Mouse (Mus musculus): ENCODE data around the gene Hjurp.

Hjurp gene

DNA sequence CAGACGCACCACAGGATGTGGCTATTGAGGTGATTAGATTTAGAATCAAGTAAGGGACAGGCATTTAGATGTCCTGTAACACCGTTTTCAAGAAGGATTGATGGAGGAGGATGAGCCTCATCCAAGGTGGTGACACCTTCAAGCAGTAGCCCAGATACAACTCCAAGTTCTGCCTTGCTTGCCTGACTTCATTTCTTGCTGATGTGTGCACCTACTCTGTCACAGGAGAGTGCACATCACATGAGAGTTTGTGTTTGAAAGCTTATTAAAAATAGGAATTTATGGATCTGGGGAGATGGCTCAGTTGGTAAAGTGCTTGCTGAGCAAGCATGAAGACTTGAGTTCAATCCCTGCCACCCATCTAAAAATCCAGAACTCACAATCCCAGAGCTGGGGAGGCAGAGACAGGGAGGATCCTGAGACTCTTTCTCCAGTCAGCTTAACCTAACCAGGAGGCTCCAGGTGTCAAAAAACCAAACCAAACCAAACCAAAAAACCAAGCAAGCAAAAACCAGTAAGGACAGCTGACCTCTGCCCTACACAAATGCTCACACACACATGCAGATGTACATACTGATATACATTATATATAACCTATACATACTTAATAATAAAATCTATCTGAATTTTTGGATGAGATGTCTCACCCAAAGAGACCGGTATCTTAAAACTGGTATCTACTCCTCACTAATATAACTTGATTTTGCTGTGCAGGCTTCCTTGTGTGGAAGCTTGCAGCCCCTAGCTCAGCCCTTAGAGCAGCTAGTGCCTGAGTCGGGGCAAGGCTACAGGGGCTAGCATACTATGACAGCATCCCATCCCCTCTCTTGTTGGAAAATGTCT, 21.5 kb upstream of the Hjurp start:
- DNase-seq (ENCODE audit: low spot score in 2 of 2), result no peak

DNA sequence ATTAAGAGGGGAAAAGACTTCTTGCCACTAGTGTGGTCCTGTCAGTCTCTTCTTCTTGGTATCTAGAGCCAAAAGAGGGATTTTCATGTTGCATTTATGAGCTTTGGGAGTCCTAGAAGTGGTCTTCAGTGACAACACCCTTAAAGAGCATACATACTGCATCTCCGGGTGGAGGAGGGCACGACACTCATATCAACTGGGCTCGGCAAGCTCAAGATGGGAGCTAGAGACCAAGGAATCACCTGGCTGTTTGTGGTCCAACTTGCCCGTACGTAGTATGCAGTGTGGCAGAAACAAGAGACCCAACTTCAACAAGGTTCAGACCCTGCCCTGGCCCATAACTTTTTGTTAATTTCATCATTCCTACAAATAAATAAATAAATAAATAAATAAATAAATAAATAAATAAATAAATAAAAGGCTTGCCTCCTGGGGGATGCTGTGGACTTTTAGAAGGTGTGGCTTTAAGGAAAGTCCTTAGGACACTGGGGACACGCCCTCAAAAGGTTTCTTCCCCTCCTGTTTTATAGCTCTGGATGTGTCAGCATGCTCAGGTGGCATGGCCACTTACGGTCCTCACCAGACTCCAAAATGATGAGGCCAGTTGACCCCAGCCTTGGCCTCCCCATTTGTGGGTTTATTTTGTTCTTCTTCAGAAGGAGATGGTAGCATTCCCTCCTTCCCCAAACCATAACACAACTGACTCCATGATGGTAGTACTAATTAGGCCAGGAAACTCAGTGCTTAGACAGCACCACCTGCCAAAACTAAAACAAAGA, 20.2 kb upstream of the Hjurp start:
- DNase-seq (ENCODE audit: low spot score in 2 of 2), result no peak

DNA sequence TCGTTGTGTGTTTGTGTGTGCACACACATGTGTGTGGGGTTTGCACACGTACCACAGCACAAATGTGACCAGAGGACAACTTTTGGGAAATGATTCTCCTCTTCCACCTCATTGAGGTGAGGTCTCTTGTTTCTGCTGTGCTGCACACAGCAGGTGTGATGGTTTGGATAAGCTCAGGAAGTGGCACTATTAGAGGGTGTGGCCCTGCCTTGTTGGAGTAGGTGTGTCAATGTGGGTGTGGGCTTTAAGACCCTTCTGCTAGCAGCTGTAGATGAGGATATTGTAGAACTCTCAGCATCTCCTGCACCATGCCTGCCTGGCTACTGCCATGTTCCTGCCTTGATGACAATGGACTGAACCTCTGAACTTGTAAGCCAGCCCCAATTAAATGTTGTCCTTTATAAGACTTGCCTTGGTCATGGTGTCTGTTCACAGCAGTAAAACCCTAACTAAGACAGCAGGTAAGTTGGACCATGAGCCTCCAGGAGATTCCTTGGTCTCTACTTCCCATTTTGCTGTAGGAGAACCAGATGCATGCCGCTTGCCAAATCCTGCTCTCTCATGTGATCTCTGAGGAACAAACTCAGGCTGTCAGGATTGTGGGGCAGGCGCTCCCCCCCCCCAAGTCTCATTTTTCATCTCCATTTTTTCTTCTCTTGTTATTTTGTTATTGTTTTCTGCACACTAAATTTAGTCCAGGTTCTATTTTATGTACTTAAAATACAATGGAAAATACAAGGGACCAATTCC, 18.9 kb upstream of the Hjurp start:
- DNase-seq (ENCODE audit: low spot score in 2 of 2), result no peak

DNA sequence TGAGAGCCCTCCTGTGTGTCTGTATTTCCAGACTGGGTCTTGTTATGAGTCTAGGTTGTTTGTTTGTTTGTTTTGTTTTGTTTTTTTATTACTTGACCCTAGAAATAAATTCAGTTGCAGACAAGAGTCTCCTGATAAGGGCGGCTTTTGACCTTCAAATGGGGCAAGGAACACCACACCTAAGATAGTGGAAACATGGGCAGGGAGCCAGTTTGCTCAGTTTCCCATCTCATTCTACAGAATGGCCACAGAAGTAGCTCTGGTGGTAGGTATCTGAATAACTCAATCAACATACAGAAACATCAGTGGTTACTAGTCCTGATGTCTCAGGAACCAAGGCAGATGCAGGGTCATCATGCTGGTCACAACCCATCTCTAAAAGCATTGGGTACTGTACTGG, 17.2 kb upstream of the Hjurp start:
- no peak for DNase-seq (ENCODE audit: low spot score in 2 of 2)

DNA sequence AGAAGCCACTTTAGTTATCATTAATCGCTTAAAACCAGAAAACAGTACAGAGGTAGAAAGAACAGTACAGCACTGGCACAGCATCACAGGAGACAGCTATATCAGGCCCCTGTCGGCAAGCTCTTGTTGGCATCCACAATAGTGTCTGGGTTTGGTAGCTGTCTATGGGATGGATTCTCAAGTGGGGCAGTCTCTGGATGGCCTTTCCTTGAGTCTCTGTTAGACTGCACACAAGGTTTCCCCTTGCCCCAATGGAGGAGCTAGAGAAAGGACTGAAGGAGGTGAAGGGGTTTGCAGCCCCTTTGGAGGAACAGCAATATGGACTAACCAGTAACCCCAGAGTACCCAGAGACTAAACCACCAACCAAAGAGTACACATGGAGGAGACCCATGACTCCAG, 14.6 kb upstream of the Hjurp start:
- no peak for DNase-seq (ENCODE audit: low spot score in 2 of 2)

DNA sequence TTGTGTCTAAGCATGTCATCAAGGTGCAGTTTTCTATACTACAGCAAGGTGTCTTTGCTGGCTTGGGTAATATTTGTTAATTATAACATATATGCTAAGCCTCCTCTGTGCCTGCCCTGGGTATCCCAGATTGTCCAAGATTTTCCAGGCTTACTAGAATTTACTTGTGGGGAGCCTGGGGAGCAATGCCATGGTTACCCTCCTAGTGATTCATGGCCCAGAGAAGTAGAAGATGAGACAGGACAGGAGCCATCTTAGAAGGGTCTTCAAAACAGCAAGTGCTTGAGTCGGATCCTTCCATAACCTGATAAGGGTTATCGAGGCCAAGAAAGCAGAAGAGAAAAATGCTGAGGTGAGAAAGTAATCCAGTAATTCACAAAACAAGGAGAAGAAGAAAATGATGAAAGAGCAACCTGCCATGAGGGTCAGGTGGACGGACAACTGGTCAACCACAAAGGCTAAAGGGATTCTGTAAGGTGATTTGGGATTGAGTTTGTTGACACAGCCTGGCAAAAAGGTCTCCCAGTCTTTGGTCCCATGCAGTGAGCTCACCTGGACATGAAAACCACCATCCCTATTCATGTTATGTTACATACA, 14.1 kb upstream of the Hjurp start:
- no peak for DNase-seq (ENCODE audit: low spot score in 2 of 2)

DNA sequence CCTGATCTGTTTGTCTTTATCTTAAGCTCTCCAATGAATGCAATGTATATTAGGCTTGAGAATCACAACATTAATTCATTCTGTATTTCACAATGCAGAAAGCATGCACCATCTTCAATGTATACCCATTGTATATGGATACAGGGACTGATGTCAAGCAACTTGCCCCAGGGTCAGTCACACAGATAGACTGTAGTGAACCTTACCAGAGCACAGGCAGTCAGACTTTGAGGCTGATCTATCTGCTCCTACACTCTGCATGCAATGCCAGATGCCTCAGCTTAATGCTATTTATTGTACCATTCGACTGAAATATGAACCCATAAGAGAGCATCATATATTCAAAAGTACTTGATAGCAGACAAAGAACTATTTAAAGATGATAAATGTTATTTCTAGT, 13.1 kb upstream of the Hjurp start:
- no peak for DNase-seq (ENCODE audit: low spot score in 2 of 2)

DNA sequence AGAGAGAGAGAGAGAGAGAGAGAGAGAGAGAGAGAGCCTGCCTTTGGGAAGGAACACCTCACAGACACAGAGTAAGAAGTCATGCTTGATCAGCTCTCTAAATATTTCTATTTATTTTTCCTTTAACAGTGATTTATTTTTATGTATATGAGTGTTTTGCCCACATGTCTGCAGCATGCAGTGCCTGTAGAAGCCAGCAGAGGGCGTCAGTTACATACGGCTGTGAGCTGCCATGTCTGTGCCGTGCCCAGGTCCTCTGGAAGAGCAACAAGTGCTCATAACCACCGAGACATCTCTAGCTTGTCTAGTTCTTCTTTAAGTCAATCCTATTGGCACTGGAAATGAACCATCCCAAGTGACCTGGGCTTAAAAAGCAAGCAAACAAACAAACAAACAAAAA, 12.5 kb upstream of the Hjurp start:
- no peak for DNase-seq (ENCODE audit: low spot score in 2 of 2)

DNA sequence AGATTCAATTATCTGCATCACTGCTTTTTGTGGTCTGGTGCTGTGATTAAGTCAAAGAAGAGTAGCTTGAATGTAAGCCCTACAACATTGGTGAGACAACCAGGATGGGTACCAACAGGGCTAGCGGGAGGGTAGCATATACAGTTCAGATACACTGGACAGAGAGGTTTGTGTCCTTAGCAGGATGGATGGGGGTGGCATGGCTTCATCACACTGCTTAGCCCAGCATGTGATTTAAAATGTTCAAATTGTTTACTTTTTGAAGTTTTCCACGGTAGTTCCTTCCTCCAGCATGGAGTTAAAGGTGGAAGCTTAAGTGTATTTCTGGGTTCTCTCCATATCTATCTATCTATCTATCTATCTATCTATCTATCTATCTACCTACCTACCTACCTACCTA, 11.7 kb upstream of the Hjurp start:
- DNase-seq (ENCODE audit: low spot score in 2 of 2), result no peak

DNA sequence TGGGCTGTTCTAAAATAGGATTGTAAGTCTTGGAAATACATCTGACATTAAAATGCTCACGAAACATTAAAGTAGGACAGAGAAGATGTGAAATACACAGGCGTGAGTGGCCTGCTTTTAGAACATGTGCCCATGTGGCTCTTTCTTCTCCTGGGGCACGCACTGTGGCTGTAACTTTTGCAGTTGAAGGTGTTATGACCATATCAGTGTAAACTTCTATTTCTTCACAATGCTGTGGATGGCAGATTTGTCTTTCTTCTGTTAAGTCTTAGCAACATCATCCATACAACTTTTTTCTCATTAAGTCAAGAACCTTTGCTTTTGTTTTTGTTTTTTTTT, 11.3 kb upstream of the Hjurp start:
- no peak for DNase-seq (ENCODE audit: low spot score in 2 of 2)

DNA sequence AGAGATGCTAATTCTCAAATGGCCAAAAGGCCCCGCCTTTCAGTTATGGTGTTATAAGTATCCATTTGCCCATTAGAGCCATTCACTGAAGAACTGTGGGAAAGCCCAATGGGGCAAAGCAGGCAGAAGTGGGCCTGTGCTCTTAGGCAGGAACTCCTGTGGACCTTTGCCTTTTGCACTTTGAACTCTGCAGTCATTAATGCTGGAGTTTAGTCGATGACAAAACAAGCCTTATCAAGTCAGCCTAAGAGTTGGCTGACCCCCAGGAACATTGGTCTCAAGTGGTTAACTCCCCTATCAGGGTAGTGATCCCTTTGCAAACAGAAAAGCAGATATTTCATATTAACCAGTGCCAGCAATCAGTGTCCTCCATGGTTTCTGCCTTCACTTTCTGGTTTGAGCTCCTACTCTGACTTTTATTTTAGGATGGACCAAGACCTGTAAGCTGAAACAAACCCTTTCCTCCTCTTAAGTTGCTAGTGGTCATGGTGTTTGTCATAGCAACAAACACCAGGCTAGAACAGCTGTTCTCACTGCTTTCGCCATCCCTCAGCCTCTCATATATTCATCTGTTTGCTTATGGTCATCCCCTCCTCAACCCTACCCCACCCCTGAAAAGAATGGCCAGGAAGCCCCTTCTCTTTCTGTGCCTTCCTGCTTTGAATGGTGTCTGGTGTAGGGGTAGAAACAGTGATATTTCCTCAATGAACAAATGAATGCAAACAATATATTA, 10.8 kb upstream of the Hjurp start:
- no peak for DNase-seq (ENCODE audit: low spot score in 2 of 2)

DNA sequence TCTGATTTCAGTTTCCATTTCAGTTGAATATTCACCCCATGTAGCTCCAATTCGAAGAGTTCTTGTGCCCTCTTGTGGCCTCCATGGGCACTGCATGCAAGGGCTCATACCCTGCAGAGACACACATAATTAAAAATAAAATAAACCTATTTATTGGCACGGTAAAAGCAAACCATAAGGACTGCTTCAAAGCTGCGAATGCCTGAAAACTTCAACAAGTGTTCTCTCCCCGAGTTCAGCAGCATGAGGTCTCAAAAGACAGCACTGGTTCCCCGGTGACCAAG, 10.2 kb upstream of the Hjurp start:
- no peak for DNase-seq (ENCODE audit: low spot score in 2 of 2)

DNA sequence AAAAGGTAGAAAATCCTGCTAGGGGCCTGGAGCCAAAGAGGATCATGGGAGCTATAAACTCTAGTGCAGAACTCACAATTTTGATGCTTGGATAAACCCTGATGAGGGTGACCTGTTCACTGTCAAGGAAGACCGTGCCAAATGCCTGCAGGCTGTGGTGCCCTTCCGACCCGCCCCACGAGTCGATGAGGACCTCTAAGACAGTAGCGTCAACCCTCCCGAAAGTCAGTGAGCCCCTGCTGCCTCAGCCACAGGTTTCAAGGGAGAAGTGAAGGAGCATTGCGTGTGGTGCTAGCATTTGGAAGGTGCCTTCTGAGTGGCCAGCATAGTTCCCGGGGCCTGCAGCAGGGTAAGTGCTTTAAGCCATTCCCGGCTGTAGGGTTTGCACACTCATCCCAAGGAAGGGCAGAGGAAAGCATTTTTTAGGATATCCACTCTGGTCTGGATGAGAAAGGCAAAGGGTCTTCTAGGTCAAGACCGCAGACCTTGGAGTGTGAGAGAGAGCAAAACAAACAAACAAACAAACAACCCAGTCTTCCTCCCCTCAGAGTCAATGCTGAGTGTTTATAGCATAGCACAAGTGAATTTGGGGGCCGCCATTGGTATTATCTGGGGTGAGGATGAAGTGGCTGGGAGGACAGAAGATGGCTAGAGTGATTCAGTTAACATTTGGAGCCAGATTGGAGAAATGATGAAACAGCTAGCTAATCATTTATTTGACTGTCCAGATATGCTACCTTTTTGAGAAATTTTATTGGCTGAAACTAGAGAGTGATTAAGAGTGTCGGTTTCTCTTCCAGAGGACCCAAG, 9.7 kb upstream of the Hjurp start:
- DNase-seq (ENCODE audit: low spot score in 2 of 2), result no peak

DNA sequence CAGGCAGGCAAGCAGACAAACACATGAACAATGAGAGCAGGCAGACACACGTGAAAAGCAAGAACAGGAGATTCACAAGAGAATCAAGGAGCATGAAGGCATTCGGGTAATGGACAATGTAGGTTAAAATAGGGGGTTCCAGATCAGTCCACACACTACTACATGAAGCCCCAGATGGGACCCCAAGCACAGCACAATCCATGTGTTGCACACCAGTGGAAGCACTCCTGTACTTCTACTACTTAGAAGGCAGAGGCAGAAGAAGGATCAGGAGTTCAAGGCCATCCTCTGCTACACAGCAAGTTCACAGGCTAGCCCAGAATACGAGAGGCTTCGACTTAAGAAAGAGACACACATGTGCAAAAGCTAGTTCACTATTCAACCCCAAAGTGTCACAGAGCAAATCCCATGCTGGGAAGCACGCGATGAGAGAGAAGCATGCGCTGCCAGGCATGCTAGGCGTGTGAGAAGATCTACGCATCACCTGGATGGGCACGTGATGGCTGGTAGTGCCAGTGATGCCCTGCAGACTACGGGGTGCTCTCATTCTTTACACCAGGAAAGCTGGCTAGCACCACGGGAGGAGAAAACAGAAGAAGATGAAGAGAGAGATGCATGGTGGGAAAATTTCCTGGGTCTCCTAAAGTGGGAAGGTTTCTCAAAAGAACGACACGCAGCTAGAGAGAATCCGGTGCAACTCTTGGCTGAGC, 8.9 kb upstream of the Hjurp start:
- no peak for DNase-seq (ENCODE audit: low spot score in 2 of 2)

DNA sequence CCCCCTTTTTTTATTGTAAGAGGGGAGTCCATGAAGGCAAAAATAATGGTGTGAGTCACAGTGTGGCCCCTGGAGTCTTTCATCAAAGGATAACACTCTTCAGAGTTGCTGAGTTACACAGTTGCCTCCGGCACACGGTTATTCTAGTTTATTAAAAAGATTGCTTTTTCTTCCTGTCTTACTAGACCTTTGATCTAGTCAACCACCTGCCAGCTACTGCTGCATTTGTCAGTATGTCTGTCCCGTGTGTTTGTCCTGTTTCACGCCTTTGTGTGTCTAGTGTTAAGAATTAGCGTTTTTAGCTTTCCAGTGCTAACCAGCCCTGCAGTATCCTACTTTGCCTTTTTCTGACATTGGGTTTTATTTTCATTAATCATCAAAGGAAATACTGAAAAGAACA, 8.2 kb upstream of the Hjurp start:
- no peak for DNase-seq (ENCODE audit: low spot score in 2 of 2)

DNA sequence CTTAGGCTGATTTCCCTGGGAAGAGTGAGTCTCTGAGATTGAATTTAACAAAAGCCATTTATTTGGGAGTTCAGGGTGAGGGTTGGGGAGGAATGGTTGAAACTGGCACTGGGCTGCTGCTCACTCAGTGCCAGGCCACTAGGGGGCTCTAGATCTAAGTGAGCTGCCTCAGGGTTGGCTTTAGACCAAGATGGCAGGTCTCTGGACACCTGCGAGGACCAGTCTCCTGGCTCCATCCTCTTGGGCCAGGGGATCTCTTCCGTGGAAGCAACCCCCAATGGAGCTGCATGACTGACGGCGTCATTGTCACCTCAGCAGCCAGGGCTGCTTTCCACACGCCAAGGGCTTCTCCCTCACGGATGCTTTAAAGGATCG, 7.5 kb upstream of the Hjurp start:
- DNase-seq (ENCODE audit: low spot score in 2 of 2), result no peak

DNA sequence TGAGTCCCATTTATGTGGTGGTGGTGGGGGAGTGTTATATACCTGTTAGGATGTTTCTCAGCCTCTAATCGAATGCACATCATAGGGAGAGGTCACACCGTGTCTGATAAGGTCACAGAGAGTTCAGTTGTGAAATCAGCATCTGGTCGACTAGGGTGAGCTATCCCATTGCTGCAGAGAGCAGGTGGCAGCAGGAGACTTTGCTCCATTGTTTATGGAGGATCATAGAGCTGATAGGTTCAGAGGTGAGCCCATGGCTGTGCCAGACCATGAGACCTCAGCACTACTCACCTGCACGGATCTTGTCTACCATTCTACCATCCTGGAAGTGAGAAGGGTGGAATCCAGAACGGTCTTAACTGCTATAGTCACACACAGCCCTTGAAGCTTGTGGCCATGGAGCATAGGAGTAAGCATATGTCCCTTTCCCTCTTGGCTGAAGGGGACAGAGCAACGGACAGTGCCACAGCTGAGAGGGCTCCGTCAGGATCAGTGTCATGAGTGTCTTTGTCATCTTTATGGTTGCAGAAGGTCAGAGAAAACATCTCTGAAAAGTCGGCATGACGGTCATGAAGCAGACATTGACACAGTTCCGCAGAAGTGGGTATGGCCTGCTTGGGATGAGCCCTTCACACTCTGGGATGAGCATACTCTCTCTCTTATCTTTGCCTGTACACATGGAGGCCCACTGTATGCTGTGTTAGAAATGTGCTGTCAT, 7.0 kb upstream of the Hjurp start:
- DNase-seq (ENCODE audit: low spot score in 2 of 2), result no peak

DNA sequence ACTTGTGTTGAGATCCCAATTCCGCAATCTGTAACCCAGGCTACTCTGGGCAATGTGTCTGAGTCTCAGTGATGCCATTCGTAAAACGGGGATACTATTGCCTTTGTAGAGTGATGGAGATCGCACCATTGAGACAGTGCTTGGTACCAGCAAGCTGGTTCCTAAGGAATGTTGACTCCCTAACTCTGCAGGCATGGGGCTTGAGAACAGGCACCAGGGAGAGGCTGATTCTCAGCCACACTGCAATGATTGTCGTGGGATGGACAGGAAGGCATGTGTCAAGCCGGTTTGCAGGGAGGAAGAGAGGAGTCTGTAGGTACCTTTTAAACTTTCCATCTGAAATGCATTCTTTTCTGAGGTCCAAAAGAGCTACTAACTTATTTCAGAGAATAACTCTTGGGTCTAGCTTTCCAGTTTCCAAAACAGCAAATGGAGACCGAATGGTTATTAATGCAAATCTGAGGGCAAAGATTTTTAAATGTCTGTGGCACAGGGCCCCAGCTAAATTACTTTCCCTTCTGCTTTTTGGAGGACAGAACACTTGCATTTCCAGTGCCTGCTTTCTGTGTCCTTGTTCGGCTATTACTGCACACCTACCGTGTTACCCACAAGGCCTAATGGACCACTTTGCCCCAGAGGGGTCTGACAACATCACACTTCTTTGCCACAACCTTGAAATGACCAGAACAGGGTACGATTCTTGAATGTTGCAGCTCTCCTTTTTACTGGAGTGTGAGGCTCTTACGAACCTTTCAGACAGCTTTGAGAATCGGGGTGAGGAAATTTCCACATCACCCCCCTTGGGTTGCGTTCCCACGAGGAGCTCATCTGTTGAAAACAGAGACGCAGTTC, 6.2 kb upstream of the Hjurp start:
- no peak for DNase-seq (ENCODE audit: low spot score in 2 of 2)

DNA sequence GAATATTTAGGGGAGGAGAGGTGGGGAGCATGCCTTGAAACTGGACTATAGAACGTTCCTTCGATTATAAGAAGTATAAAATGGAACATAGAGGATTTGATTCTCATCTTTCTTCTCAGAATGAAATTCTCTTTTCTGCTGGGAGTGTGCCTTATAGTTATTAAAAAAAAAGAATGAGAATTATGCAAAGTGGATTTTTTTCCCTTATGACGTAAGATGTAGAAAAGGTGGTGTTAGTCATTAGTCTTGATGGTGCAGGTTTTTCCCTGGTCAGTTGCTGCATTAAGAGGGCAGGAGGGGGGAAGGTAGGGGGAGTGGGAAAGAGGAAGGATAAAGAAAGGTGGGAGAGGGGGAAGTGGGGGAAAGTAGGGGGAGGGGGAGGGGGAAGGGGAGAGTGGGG, 4.9 kb upstream of the Hjurp start:
- DNase-seq (ENCODE audit: low spot score in 2 of 2), result no peak
